Mouse (Mus musculus) liver, adult 10 weeks (tissue): ENCODE measurements around the gene Gm10775. TPM values are rescaled to one million over a fixed set of nuclear protein-coding genes. Genes with fewer than 3 reads are reported as not detected.

Source experiments
- polyA plus RNA-seq: library from polyadenylated mRNA; stranded (reverse); fragments of 350-450 nt; fragmentation: Illumina TruSeq; extraction: RNeasy Lipid Tissue Mini Kit (QIAGEN cat#74804); gene quantifications from one replicate; pipeline ENCODE4 v1.2.3, GENCODE M21; 2014; ENCODE audit warnings: low read depth, low replicate concordance

Gene Gm10775
- polyA plus RNA-seq = not detected

DNA sequence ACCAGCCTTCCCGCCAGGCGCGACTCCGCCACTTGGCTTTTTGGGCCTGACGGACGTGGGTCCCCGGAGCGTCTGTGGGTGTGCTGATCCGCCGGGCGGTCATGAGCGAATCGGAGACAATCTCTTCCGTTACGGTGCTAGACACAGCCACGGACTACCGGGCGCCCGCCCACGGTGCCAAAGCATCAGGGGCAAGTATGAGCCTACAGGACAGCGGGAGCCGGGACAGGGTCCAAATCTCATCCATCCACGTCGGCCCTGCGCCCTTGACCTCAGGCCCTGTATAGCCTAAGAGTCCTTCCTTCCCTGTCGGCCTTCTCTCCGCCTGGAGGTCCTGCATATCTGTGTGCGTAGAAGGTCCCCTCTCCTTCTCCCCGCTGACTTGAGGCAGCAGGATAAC is at the start of gene Gm10775:
Gene Gm10775, plus strand, starts transcription at position 301 of the 400 bp plus-strand sequence.

DNA sequence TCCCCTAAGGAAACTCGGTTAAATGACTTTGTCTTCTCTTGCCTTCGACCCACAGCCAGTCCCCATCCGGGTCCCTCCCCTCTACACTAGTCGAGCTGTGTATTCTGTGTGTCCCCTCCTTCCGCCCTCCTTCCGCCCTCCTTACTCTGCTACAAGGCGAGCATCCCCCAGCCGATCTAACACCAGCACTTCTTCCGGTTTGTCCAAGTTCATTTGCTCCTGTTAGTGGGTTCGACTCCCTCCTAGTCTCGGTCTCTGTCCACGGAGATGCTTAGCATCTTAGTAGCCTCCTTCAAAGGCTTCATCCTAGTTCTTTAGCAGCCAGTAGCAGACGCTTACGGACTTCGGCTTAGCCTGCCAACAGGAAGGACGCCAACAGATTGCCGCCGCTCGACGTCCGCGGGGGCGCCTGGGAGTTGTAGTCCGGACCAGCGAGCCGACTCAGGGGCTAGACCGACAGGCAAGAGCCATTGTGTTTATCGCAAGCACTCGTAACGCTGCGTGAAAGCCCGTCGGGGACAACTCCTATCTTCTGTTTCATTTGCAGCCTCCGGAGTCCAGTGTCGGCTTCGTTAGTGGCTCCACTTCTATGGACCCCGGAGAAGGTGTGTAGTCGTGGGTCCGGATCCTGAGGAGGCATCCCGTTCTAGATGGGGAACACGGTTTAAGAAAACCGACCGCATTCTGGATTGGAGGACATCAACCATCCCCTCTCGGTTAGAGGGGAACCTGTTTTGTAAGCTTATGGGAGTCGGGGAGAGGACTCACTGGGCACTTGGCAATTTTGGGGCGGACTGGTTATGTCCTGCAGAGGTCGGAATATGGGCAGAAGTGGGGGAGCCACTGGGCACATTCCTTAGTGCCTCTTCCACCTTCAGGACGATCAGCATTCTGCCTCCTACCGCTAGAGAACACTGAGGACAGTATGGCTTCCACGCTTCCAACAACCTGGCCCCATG is 19.3 kb downstream of the Gm10775 start, which contains the start of gene Zfp369:
Gene Zfp369, plus strand, starts transcription at position 432 of the 959 bp plus-strand sequence.

Other genes with a start within 250 kb of the Gm10775 start
- not detected for gene Spata31d1c, start 226.5 kb upstream of the Gm10775 start, polyA plus RNA-seq
- not detected for gene Prss47, start 206.8 kb upstream of the Gm10775 start, polyA plus RNA-seq
- gene Mfsd14b, start 146.6 kb upstream of the Gm10775 start, polyA plus RNA-seq = 45.3 TPM
- gene Olfr465-ps1, start 121.5 kb upstream of the Gm10775 start, polyA plus RNA-seq = not detected
- not detected for gene Olfr466, start 109.3 kb upstream of the Gm10775 start, polyA plus RNA-seq
- gene Nlrp4f, start 53.6 kb upstream of the Gm10775 start, polyA plus RNA-seq = not detected
- gene Zfp369, start 19.3 kb downstream of the Gm10775 start, polyA plus RNA-seq = 22.7 TPM